ENCODE assay signal across 10 mouse cellular contexts in the genomic region with DNA sequence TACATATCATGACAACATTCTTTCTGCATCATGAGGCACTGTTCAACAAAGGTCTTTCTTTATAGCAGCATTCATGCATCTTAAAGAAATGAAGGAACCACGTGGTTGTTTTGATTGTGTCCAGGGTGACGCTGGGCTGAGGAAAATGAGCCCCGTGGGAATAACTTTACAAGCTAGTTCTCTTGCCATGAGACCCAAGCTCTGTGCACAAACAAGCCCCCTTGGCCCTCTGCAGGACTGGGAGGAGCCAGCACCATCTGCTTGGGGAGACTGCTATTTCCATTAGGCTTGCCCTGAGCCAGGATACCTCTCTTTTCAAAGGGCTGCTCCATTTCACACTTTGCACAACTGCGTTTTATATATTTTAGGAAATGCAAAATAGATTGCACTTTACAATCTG. TPM values are rescaled to one million over a fixed set of nuclear protein-coding genes. Genes with fewer than 3 reads are reported as not detected.
A peak's percentile ranks its signal among the peaks of the same experiment; 100 is the strongest.
DNase-seq lines count a peak whose midpoint lies in the region; ATAC-seq and TF ChIP-seq lines count a peak whose summit lies in the region.
"Had no signal": no experiment of that assay in that cellular context is flagged by ENCODE, and none has a peak within 500 bp of the region (broad histone marks: within the 10 kb centered on the region; RNA-seq: fewer than 3 reads in every experiment).

No protein-coding gene starts in this region.

- 0 out of 2 replicates have a peak, but pooled peaks have one; percentile 9 for TF ChIP-seq CTCF in lung, embryonic 14.5 days (IDR thresholded peaks at IDR 0.05; ENCODE audit: low read depth)

- no peaks in the 10 kb centered on the region for H3K4me1 ChIP-seq in lung, embryonic 14.5 days (ENCODE audit: insufficient read depth)
- peaks cover 9% of the 10 kb centered on the region for H3K4me1 ChIP-seq in embryonic facial prominence, embryonic 14.5 days (ENCODE audit: control insufficient read depth, insufficient read depth, low read length)
- H3K4me1 ChIP-seq in hindbrain, embryonic 16.5 days (ENCODE audit: control insufficient read depth, insufficient read depth, low read depth, low read length) = peaks cover 27% of the 10 kb centered on the region
- peaks cover 57% of the 10 kb centered on the region for H3K4me1 ChIP-seq in neural tube, embryonic 15.5 days
- peaks cover 9% of the 10 kb centered on the region; the same call in 1 of the 2 replicates for H3K4me1 ChIP-seq in intestine, embryonic 15.5 days (replicated peaks)

- no peaks in the 10 kb centered on the region for H3K9me3 ChIP-seq in lung, embryonic 14.5 days (ENCODE audit: low read depth, low read length)
- no peaks in the 10 kb centered on the region for H3K9me3 ChIP-seq in embryonic facial prominence, embryonic 14.5 days (ENCODE audit: control insufficient read depth, low read length)
- H3K9me3 ChIP-seq in hindbrain, embryonic 16.5 days (ENCODE audit: control insufficient read depth, low read length) = no peaks in the 10 kb centered on the region
- no peaks in the 10 kb centered on the region for H3K9me3 ChIP-seq in neural tube, embryonic 15.5 days (replicated peaks)
- H3K9me3 ChIP-seq in intestine, embryonic 15.5 days = no peaks in the 10 kb centered on the region

- no peak overlapping the region for H3K27ac ChIP-seq in lung, embryonic 14.5 days (ENCODE audit: low read depth)
- H3K27ac ChIP-seq in embryonic facial prominence, embryonic 14.5 days (replicated peaks; ENCODE audit: low read depth, low read length) = no peak overlapping the region
- H3K27ac ChIP-seq in hindbrain, embryonic 16.5 days (ENCODE audit: low read depth, low read length) = peak overlapping the region; percentile 23
- H3K27ac ChIP-seq in neural tube, embryonic 15.5 days (replicated peaks) = no peak overlapping the region
- H3K27ac ChIP-seq in intestine, embryonic 15.5 days = no peak overlapping the region

- no peak overlapping the region for H3K4me2 ChIP-seq in lung, embryonic 14.5 days
- H3K4me2 ChIP-seq in embryonic facial prominence, embryonic 14.5 days (ENCODE audit: low read depth, low read length) = no peak overlapping the region
- H3K4me2 ChIP-seq in hindbrain, embryonic 16.5 days (ENCODE audit: low read length) = no peak overlapping the region
- H3K4me2 ChIP-seq in neural tube, embryonic 15.5 days = no peak overlapping the region
- H3K4me2 ChIP-seq in intestine, embryonic 15.5 days (replicated peaks) = no peak overlapping the region

- DNase-seq in lung, embryonic 14.5 days = peak; percentile 47
- no peak for DNase-seq in lung, postnatal 36 days
- peak; percentile 87 for DNase-seq in embryonic facial prominence, embryonic 14.5 days (ENCODE audit: low spot score)
- DNase-seq in spleen, adult 18-20 months = no peak
- no peak for DNase-seq in natural killer cell, adult 2 months (ENCODE audit: low spot score in 2 of 2)
- DNase-seq: adrenal gland, postnatal 36 days; lung, postnatal 14 days had no signal

- 41% methylated on average over 4 of the region's 4 CpGs for WGBS in lung, embryonic 14.5 days
- 35% methylated on average over 4 of the region's 4 CpGs for WGBS in embryonic facial prominence, embryonic 14.5 days
- WGBS in hindbrain, embryonic 16.5 days = 18% methylated on average over 4 of the region's 4 CpGs
- 14% methylated on average over 4 of the region's 4 CpGs for WGBS in neural tube, embryonic 15.5 days
- 50% methylated on average over 4 of the region's 4 CpGs for WGBS in intestine, embryonic 15.5 days

- no peaks in the 10 kb centered on the region for H3K27me3 ChIP-seq in lung, embryonic 14.5 days (ENCODE audit: insufficient read depth, low read length)
- no peaks in the 10 kb centered on the region for H3K27me3 ChIP-seq in embryonic facial prominence, embryonic 14.5 days (replicated peaks; ENCODE audit: control insufficient read depth, insufficient read depth, low read length)
- H3K27me3 ChIP-seq in hindbrain, embryonic 16.5 days (replicated peaks; ENCODE audit: control insufficient read depth, insufficient read depth, low read length) = no peaks in the 10 kb centered on the region
- H3K27me3 ChIP-seq in neural tube, embryonic 15.5 days (replicated peaks) = no peaks in the 10 kb centered on the region
- no peaks in the 10 kb centered on the region for H3K27me3 ChIP-seq in intestine, embryonic 15.5 days (replicated peaks)

- no peak overlapping the region for H3K9ac ChIP-seq in lung, embryonic 14.5 days
- H3K9ac ChIP-seq in embryonic facial prominence, embryonic 14.5 days (ENCODE audit: low read depth, low read length) = no peak overlapping the region
- no peak overlapping the region for H3K9ac ChIP-seq in hindbrain, embryonic 16.5 days (ENCODE audit: low read depth, low read length)
- no peak overlapping the region for H3K9ac ChIP-seq in neural tube, embryonic 15.5 days (replicated peaks)
- no peak overlapping the region for H3K9ac ChIP-seq in intestine, embryonic 15.5 days

- no peaks in the 10 kb centered on the region for H3K36me3 ChIP-seq in lung, embryonic 14.5 days (ENCODE audit: insufficient read depth)
- H3K36me3 ChIP-seq in embryonic facial prominence, embryonic 14.5 days (ENCODE audit: control insufficient read depth, insufficient read depth, low read length) = no peaks in the 10 kb centered on the region
- no peaks in the 10 kb centered on the region for H3K36me3 ChIP-seq in hindbrain, embryonic 16.5 days (ENCODE audit: control insufficient read depth, insufficient read depth, low read length)
- H3K36me3 ChIP-seq in neural tube, embryonic 15.5 days = no peaks in the 10 kb centered on the region
- H3K36me3 ChIP-seq in intestine, embryonic 15.5 days = no peaks in the 10 kb centered on the region

- peak; percentile 69; the same call in 1 of the 2 replicates for ATAC-seq in lung, embryonic 14.5 days (ENCODE audit: insufficient read depth)
- ATAC-seq in embryonic facial prominence, embryonic 14.5 days (ENCODE audit: low read depth) = peak; percentile 91
- peak; percentile 53; the same call in 1 of the 2 replicates for ATAC-seq in hindbrain, embryonic 16.5 days
- ATAC-seq in neural tube, embryonic 15.5 days (ENCODE audit: low FRiP score) = 0 out of 2 replicates have a peak, but pooled peaks have one; percentile 39
- no peak for ATAC-seq in intestine, embryonic 15.5 days

- H3K4me3 ChIP-seq in lung, embryonic 14.5 days (ENCODE audit: low read depth, low read length) = no peak overlapping the region
- H3K4me3 ChIP-seq in embryonic facial prominence, embryonic 14.5 days (ENCODE audit: low read depth, low read length) = no peak overlapping the region
- H3K4me3 ChIP-seq in hindbrain, embryonic 16.5 days (ENCODE audit: low read length) = no peak overlapping the region
- H3K4me3 ChIP-seq in neural tube, embryonic 15.5 days (replicated peaks) = no peak overlapping the region
- no peak overlapping the region for H3K4me3 ChIP-seq in intestine, embryonic 15.5 days (replicated peaks)

RNA-seq across cellular contexts. Expression of a gene that starts 53.0 kb away (rescaled TPM):
- polyA plus RNA-seq in lung, embryonic 14.5 days (2014; fragmentation: Nextera tagmentation; extraction: Ambion mirVana) = 19.6 and 21.9 TPM in 2 replicates
- polyA plus RNA-seq in embryonic facial prominence, embryonic 14.5 days (2014; fragmentation: Nextera tagmentation; extraction: Ambion mirVana) = 101 and 104 TPM in 2 replicates
- polyA plus RNA-seq in hindbrain, embryonic 16.5 days (2015; fragmentation: Nextera tagmentation; extraction: Ambion mirVana) = 450 and 495 TPM in 2 replicates
- 387 and 434 TPM in 2 replicates for polyA plus RNA-seq in neural tube, embryonic 15.5 days (2015; fragmentation: Nextera tagmentation; extraction: Ambion mirVana)
- polyA plus RNA-seq in intestine, embryonic 15.5 days (2015; fragmentation: Nextera tagmentation; extraction: Ambion mirVana) = 76.2 and 77.5 TPM in 2 replicates

Comparison
In these comparisons a context has a peak if more than half of its experiments do, and no peak if none do; other contexts are left out.
1. DNase-seq: peak in lung, embryonic 14.5 days (single experiment) and embryonic facial prominence, embryonic 14.5 days (single experiment); none in lung, postnatal 36 days (single experiment), spleen, adult 18-20 months (0 of 2) and natural killer cell, adult 2 months (0 of 2).